Mouse (Mus musculus) embryonic fibroblast, embryonic 13.5 days (primary cell): ENCODE results near the gene Strbp.

Experiments used
- CTCF ChIP-seq: IDR thresholded peaks from 2 replicates; pipeline ENCODE4 v1.5.1; 2011; ENCODE audit warnings: mild to moderate bottlenecking, control low read depth, low read length, moderate library complexity, borderline replicate concordance; ENCODE audit not compliant: insufficient read depth
- POLR2A ChIP-seq: IDR thresholded peaks from 2 replicates; pipeline ENCODE4 v1.6.1; 2011; ENCODE audit warnings: low read depth, mild to moderate bottlenecking, control low read depth, low read length, moderate library complexity

DNA sequence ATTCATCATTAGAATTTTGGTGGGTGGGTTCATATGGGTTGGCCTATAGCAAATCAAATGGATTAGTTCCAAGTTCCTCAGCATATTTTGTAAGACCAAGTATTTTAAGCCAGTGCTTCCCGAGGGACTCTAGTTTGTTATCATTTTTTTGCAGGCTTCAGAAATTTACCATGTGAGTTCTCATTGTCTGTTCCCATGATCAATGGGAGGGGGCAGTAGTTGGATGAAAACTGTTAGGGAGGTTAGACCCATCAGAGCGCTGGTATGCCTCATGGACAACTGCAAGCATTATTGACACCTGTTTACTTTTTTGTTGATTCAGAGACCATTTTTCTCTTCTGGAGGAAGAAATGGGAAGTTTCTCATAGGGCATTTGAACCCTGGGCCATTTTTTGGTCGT is 172.0 kb downstream of the Strbp start:
- TF ChIP-seq CTCF (no peak), POLR2A (no peak)
